Mouse (Mus musculus) brain, embryonic 14.5 days (tissue): ENCODE measurements at regions not wholly inside any gene's neighbourhood (a gene's known extent, or its start where the extent isn't known, plus 50 kb on each side); places are given as distances from the start of the nearest gene placed in this dataset.

ENCODE experiments used
- CTCF ChIP-seq: fragments of 200-500 bp; IDR thresholded peaks from 2 replicates; pipeline ENCODE4 v1.5.1; 2012; ENCODE audit warnings: inconsistent platforms, mild to moderate bottlenecking, moderate library complexity, borderline replicate concordance; ENCODE audit not compliant: insufficient read depth, insufficient read length; ENCODE audit errors: extremely low read depth
- POLR2A ChIP-seq: fragments of 200-500 bp; IDR thresholded peaks from 2 replicates; pipeline ENCODE4 v1.6.1; 2012; ENCODE audit warnings: mild to moderate bottlenecking, inconsistent platforms, borderline replicate concordance; ENCODE audit not compliant: poor library complexity, insufficient read depth, insufficient read length, severe bottlenecking; ENCODE audit errors: extremely low read depth

- no peak for TF ChIP-seq CTCF
- TF ChIP-seq POLR2A: no peak
Measured at GRCm38 (mm10) chr5:9895297-9895696, 170.3 kb upstream of the Grm3 start.
